Mouse (Mus musculus): Measurements from ENCODE around the gene Rere.

GRCm38 (mm10) chr4:150280459-150280858 lies 987 bp upstream of the Rere start:
- TF ChIP-seq EP300 (IDR thresholded peaks at IDR 0.05; ENCODE audit: insufficient read depth, low read depth, low read length), result no peak
- TF ChIP-seq POLR2A (IDR thresholded peaks at IDR 0.05; ENCODE audit: insufficient read depth, low read depth, low read length), result no peak

Measured in heart, adult 2 months (tissue).